Mouse (Mus musculus): ENCODE results near the gene Rtp2. TPM values are rescaled to one million over a fixed set of nuclear protein-coding genes. Genes with fewer than 3 reads are reported as not detected.

Gene Rtp2
- polyA plus RNA-seq (2015; fragmentation: Nextera tagmentation; extraction: Ambion mirVana): not detected in 2 replicates

DNA sequence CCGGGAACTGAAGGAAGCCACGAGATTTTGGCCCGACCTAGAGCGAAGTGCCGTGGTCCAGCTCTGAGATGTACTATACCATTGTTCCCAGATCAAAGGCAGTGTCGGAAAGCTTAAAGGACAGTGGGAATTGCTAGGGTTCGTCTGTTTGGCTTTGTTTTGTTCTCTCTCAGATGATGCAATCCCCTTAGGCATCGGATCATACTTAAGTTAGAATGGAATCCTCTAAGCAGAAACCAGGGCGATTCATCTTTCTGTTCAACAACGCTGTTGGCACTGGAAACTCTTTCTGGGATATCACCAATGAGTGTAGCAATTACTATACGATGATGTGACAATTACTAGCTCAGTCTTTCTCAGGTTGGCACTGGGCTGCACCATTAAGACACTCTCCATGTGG, at the start of gene Rtp2:
TSS of gene Rtp2 (minus strand) at position 101 of the 400 bp plus-strand sequence.
- Histone ChIP-seq H3K9me3 (no peaks in the 10 kb centered on the region), H3K27me3 (replicated peaks) (no peaks in the 10 kb centered on the region), H3K27ac (no peak within 1 kb of the TSS), H3K4me1 (replicated peaks) (no peaks in the 10 kb centered on the region), H3K4me2 (replicated peaks) (no peak within 1 kb of the TSS), H3K4me3 (replicated peaks) (no peak within 1 kb of the TSS), H3K36me3 (no peaks in the 10 kb centered on the region), H3K9ac (no peak within 1 kb of the TSS)
- WGBS: 85% methylated on average over 11 of the region's 11 CpGs
- no peak for ATAC-seq

DNA sequence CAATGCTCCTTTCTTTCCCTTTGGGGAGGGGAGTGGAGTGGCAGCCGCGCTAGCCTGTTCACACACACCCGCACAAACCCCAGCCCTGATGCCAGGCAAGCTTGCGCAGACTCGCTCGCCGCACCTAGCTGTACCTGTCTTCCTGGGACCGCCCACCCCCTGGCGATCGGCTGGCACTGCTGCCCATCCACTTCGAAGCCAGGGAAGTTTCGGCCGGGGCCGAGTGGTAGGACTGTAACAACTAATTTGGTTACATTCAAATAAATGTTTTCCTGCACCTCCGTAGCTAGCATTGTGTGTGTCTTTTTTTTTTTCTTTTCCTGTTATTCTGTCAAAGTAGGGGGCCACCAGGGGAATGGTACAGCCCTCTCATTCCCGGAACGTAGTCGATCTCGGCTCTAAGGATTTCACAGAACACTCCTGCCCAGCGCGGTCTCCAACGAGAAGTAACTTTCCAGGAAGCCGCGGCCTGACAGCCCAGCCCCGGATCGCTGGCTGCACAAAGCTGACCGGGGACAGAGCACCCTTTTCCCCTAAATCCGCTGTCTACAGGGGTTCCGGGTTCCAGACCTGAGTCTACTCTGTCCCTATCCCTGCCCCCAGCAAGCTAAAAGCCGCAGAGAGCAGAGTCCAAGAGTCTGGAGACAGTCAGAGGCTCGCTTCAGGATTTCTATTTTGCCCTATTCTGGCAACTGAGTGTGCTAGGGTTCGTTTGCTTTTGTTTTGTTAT, 49.0 kb upstream of the Rtp2 start:
- H3K36me3 ChIP-seq: no peaks in the 10 kb centered on the region
- peak overlapping the region; percentile 36 for H3K9ac ChIP-seq
- H3K4me3 ChIP-seq (replicated peaks): peak overlapping the region; percentile 39
- no peak overlapping the region for H3K27ac ChIP-seq
- H3K4me2 ChIP-seq (replicated peaks): peak overlapping the region; percentile 91
- 5% methylated on average over 32 of the region's 32 CpGs for WGBS
- no peak for ATAC-seq
- peaks cover 5% of the 10 kb centered on the region; the same call in 1 of the 2 replicates for H3K27me3 ChIP-seq (replicated peaks)
- peaks cover 19% of the 10 kb centered on the region for H3K4me1 ChIP-seq (replicated peaks)
- no peaks in the 10 kb centered on the region for H3K9me3 ChIP-seq

DNA sequence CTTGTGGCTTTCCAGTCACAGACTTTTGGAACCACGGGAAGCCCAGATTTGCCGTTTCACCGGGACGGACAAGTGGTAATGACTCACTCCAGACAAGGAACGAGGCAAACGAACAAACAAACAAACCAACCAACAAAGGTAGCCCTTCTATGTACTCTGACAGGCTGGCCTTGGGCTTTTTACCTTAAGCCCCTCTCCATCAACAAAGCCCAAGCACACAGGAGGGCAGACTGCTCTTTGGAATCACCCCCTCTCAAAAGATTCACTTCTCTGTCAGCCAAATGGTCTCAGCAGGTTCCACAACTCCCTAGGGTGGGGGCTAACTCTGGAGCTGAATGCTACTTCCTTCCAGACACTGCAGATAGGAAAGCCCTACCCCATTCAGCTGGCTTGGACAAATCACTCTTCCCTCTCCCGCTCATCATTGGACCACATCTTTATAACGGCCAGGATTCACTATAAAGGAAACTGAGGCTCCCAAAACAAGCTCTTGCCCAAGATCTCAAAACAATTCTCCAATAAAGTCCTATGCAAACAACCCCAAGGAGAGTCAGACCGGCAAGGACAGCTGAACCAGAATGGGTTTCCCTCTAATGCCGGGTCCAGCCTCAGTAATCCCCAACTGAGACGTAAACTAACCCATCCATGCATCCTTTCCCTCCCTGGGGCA, 48.1 kb upstream of the Rtp2 start:
- H3K27me3 ChIP-seq (replicated peaks): peaks cover 5% of the 10 kb centered on the region; the same call in 1 of the 2 replicates
- 23% methylated on average over 11 of the region's 11 CpGs for WGBS
- H3K9me3 ChIP-seq: no peaks in the 10 kb centered on the region
- H3K4me2 ChIP-seq (replicated peaks): peak overlapping the region; percentile 91
- peak overlapping the region; percentile 39 for H3K4me3 ChIP-seq (replicated peaks)
- H3K9ac ChIP-seq: no peak overlapping the region
- no peaks in the 10 kb centered on the region for H3K36me3 ChIP-seq
- no peak overlapping the region for H3K27ac ChIP-seq
- ATAC-seq: no peak
- peaks cover 19% of the 10 kb centered on the region for H3K4me1 ChIP-seq (replicated peaks)

GRCm38 (mm10) chr16:23979446-23979845, 47.3 kb upstream of the Rtp2 start:
- H3K4me3 ChIP-seq (replicated peaks): no peak overlapping the region
- H3K27me3 ChIP-seq (replicated peaks): peaks cover 5% of the 10 kb centered on the region; the same call in 1 of the 2 replicates
- H3K4me2 ChIP-seq (replicated peaks): no peak overlapping the region
- H3K36me3 ChIP-seq: no peaks in the 10 kb centered on the region
- no peaks in the 10 kb centered on the region for H3K9me3 ChIP-seq
- peaks cover 19% of the 10 kb centered on the region for H3K4me1 ChIP-seq (replicated peaks)
- H3K27ac ChIP-seq: no peak overlapping the region
- 93% methylated on average over 9 of the region's 9 CpGs for WGBS
- H3K9ac ChIP-seq: no peak overlapping the region
- ATAC-seq: no peak

DNA sequence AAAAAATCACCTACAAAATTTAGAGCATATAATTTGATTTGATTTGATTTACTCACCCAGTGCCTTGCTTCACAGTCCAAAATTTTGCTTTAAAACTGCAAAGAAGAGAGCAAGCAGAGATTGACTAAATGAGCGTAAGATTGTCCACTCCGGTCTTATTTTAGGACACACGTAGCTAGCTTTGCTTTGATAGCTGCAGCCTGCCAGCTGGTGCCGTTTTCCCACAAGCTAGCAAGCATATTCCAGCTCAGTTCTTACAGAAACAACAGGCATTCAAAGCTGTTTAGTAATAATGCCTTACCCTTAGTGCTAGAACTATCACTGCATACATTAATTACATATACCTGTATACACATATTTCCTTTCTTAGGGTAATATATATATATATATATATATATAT, 46.3 kb upstream of the Rtp2 start:
- Histone ChIP-seq H3K4me1 (replicated peaks) (peaks cover 16% of the 10 kb centered on the region), H3K9ac (no peak overlapping the region), H3K4me3 (replicated peaks) (no peak overlapping the region), H3K9me3 (no peaks in the 10 kb centered on the region), H3K36me3 (no peaks in the 10 kb centered on the region), H3K27ac (no peak overlapping the region), H3K27me3 (replicated peaks) (peaks cover 5% of the 10 kb centered on the region; the same call in 1 of the 2 replicates), H3K4me2 (replicated peaks) (no peak overlapping the region)
- no peak for ATAC-seq
- WGBS: 88% methylated on average over 4 of the region's 4 CpGs

DNA sequence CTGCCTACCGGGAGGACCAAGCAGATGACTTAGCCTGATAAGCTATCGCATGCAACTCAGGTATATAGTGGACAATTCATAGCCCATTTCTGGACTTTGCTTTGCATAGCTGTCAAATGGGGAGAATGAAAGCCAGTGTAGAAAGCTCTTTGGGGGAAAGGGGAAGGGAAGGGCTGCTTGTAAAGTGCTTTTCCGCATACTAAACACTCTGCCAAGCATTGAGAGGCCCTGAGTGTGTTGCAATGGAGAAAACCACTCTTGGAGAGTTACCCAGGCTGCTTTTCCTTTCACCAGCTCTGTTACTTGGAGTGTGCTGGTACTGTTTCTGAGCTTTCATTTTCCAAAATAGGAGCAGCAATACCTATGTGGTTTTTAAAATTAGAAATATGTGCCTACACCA, 45.5 kb upstream of the Rtp2 start:
- H3K9ac ChIP-seq: no peak overlapping the region
- WGBS: 82% methylated on average over 3 of the region's 3 CpGs
- ATAC-seq: no peak
- H3K4me1 ChIP-seq (replicated peaks): peaks cover 15% of the 10 kb centered on the region
- no peak overlapping the region for H3K27ac ChIP-seq
- no peak overlapping the region for H3K4me2 ChIP-seq (replicated peaks)
- H3K4me3 ChIP-seq (replicated peaks): no peak overlapping the region
- peaks cover 5% of the 10 kb centered on the region; the same call in 1 of the 2 replicates for H3K27me3 ChIP-seq (replicated peaks)
- H3K36me3 ChIP-seq: no peaks in the 10 kb centered on the region
- no peaks in the 10 kb centered on the region for H3K9me3 ChIP-seq

DNA sequence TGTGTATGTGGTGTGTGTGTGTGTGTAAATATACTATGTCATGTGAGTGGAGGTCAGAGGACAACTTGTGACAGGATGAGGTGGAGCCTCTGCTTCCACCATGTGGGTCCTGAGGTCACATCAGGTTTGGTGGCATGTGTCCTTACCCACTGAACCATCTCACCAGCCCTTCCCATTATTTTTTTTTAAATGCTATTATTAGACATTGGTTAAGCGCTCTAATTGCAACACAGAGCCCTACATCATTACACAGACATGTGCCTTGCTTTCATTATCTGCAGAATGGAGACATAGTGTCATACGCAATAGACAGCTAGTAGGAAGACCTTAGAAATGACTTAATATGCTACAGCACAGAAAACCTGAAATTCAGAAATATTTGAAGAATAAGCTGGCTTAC, 44.0 kb upstream of the Rtp2 start:
- H3K4me1 ChIP-seq (replicated peaks): peaks cover 14% of the 10 kb centered on the region
- H3K27me3 ChIP-seq (replicated peaks): peaks cover 5% of the 10 kb centered on the region; the same call in 1 of the 2 replicates
- no peak overlapping the region for H3K27ac ChIP-seq
- no peak overlapping the region for H3K4me2 ChIP-seq (replicated peaks)
- ATAC-seq: no peak
- H3K4me3 ChIP-seq (replicated peaks): no peak overlapping the region
- H3K36me3 ChIP-seq: no peaks in the 10 kb centered on the region
- H3K9me3 ChIP-seq: no peaks in the 10 kb centered on the region
- 90% methylated on average over 2 of the region's 2 CpGs for WGBS
- no peak overlapping the region for H3K9ac ChIP-seq

DNA sequence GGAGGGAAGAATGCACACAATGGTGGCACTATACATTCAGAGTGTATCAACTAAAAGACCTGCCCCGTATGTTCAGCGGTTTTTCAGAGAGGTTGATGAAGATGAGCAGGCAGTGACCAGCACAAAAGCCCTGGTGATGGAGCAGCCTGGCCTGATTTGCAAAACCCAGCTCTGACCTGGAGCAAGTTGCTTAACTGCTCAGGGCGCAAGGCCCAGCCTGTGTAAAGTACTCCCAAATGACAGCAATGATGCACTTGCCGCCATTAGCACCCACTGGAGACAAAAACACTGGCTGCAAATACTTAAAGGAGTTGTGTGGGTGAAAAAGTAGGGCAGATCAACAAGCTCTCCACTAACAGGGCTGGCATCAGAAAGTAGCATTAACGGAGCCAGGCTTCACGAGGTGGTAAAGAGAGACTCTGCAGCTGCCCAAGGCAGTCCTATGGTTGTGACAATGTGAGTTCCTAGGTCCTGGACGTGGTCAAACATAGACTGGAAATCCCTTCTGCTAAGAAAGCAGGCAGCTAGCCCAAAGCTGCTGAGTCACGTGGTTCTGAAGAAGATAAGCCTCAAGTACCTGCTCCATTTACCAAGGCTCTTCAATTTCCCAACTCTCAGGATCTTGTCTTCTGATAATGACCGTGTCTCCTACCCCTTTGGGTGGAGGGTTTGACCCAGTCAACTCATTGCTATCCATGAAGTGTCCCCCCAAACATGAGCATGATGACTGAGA, 41.6 kb upstream of the Rtp2 start:
- Histone ChIP-seq H3K9ac (no peak overlapping the region), H3K4me3 (replicated peaks) (no peak overlapping the region), H3K9me3 (no peaks in the 10 kb centered on the region), H3K4me1 (replicated peaks) (peaks cover 8% of the 10 kb centered on the region), H3K27ac (no peak overlapping the region), H3K36me3 (no peaks in the 10 kb centered on the region), H3K4me2 (replicated peaks) (no peak overlapping the region), H3K27me3 (replicated peaks) (no peaks in the 10 kb centered on the region)
- no peak for ATAC-seq
- WGBS: 92% methylated on average over 9 of the region's 9 CpGs

- no peak overlapping the region for H3K4me3 ChIP-seq (replicated peaks)
- peaks cover 1% of the 10 kb centered on the region; the same call in 1 of the 2 replicates for H3K36me3 ChIP-seq
- WGBS: 80% methylated on average over 11 of the region's 11 CpGs
- H3K4me1 ChIP-seq (replicated peaks): peaks cover 8% of the 10 kb centered on the region
- H3K27ac ChIP-seq: no peak overlapping the region
- no peak overlapping the region for H3K4me2 ChIP-seq (replicated peaks)
- ATAC-seq: no peak
- H3K27me3 ChIP-seq (replicated peaks): no peaks in the 10 kb centered on the region
- no peak overlapping the region for H3K9ac ChIP-seq
- H3K9me3 ChIP-seq: no peaks in the 10 kb centered on the region
These were observed 40.7 kb upstream of the Rtp2 start for GRCm38 (mm10) chr16:23972901-23973300.

DNA sequence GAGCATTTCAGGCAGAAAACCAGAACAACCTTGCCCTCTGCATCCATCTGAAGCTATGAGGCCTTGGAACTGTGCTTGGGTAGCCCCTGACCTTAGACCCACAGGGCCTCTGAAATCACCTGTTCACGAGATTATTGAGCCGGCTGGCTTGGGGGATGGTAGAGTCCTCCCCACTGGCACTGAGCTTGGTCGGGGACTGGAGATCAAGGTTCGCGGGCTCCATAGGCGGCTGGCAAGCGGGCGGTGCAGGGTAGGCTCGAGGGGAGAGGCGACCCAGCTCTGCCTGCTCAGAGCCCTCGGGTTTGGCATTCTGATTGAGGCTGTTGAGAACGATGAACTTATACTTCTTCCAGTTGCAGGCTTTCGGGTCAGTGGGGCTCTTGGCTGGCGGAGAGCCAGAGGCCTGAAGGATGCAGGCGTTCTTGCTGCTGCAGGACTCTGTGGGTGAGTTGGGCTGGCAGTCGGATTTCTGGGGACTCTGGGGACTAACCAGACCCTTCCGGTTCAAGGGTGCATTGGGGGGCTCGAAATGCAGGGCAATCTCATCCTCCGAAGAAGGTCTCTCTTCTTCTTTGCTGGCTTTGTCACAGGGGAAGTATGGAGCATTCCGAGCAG, 40.0 kb upstream of the Rtp2 start:
- Histone ChIP-seq H3K27me3 (replicated peaks) (no peaks in the 10 kb centered on the region), H3K36me3 (peaks cover 4% of the 10 kb centered on the region; the same call in 1 of the 2 replicates), H3K27ac (no peak overlapping the region), H3K9me3 (no peaks in the 10 kb centered on the region), H3K4me2 (replicated peaks) (no peak overlapping the region; the same call in 1 of the 2 replicates), H3K9ac (no peak overlapping the region), H3K4me1 (replicated peaks) (peaks cover 8% of the 10 kb centered on the region), H3K4me3 (replicated peaks) (no peak overlapping the region)
- 62% methylated on average over 20 of the region's 20 CpGs for WGBS
- peak; percentile 76 for ATAC-seq

- Histone ChIP-seq H3K27me3 (replicated peaks) (no peaks in the 10 kb centered on the region), H3K9me3 (no peaks in the 10 kb centered on the region), H3K4me1 (replicated peaks) (peaks cover 8% of the 10 kb centered on the region), H3K4me3 (replicated peaks) (no peak overlapping the region), H3K27ac (no peak overlapping the region), H3K9ac (no peak overlapping the region), H3K36me3 (peaks cover 4% of the 10 kb centered on the region; the same call in 1 of the 2 replicates), H3K4me2 (replicated peaks) (no peak overlapping the region)
- peak; percentile 57 for ATAC-seq
- 60% methylated on average over 14 of the region's 14 CpGs for WGBS
These were observed 37.7 kb upstream of the Rtp2 start for GRCm38 (mm10) chr16:23969919-23970318.

GRCm38 (mm10) chr16:23968888-23969287, 36.7 kb upstream of the Rtp2 start:
- Histone ChIP-seq H3K27ac (no peak overlapping the region), H3K27me3 (replicated peaks) (no peaks in the 10 kb centered on the region), H3K4me1 (replicated peaks) (peaks cover 8% of the 10 kb centered on the region), H3K4me2 (replicated peaks) (no peak overlapping the region), H3K4me3 (replicated peaks) (no peak overlapping the region), H3K36me3 (peaks cover 4% of the 10 kb centered on the region; the same call in 1 of the 2 replicates), H3K9me3 (no peaks in the 10 kb centered on the region), H3K9ac (no peak overlapping the region)
- no peak for ATAC-seq
- WGBS: 88% methylated on average over 4 of the region's 4 CpGs
